Mouse (Mus musculus): Measurements from ENCODE around the gene Olfr593.

DNA sequence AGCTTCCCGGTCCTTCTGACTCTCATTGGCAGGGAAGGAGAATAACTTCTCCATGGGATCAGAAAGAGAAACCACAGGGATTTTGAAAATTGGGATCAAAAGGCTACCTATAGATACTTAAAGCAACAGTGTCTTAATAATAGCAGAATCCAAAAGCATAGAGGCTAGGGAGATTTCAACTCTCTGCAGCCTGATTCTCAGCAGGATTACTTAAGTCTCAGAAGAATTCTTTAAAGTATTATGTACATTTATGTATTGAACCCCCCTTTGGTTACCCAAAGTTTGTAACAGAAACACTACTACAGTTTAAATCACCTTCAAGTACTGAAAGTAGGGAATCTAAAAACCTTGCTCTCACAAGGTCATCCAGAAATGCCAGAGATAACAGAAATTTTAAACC, 33.4 kb upstream of the Olfr593 start, which contains the start of gene Olfr591:
- TF ChIP-seq CTCF (IDR thresholded peaks at IDR 0.05; ENCODE audit: extremely low read depth, insufficient read length, insufficient replicate concordance, low read depth, low read length) (no peak), POLR2A (IDR thresholded peaks at IDR 0.05; ENCODE audit: low read depth, low read length) (no peak)
